Mouse (Mus musculus): ENCODE data around the gene Ins2. TPM values are rescaled to one million over a fixed set of nuclear protein-coding genes. Genes with fewer than 3 reads are reported as not detected.

Ins2 gene
- total RNA-seq, 4 experiments from 2014 or later: not detected

Small RNA genes lying within 50 kb of the gene (microRNA-seq; reads per million reads assigned to microRNA genes)
- 116 reads per million, percentile 53 among the genes with 10 or more reads in this experiment for gene Mir483

Other genes starting within 250 kb of the Ins2 start
- over 10,000 TPM; 31,851 to 38,724 (median 35,835) TPM for gene Tnnt3, start 244.5 kb downstream of the Ins2 start, total RNA-seq (2022)
- 1 to 10 TPM; 1.0 to 5.1 (median 3.1) TPM for gene Mrpl23, start 210.7 kb downstream of the Ins2 start, total RNA-seq (2022)
- 10 to 100 TPM; 15.7 to 28.1 (median 22.3) TPM for gene Igf2, start 76.6 kb downstream of the Ins2 start, total RNA-seq (2022)
- not detected for gene Gm49394, start 73.4 kb downstream of the Ins2 start, total RNA-seq (2022)
- under 1 TPM in 1 of 4 experiments, not detected in 3; 0.31 TPM for gene Th, start 187.7 kb upstream of the Ins2 start, total RNA-seq (2022)
- not detected for gene Ascl2, start 225.9 kb upstream of the Ins2 start, total RNA-seq (2022)

Data from gastrocnemius, adult 8-10 months (tissue).